22 mouse cellular contexts compared by ENCODE assay signal in the genomic region with DNA sequence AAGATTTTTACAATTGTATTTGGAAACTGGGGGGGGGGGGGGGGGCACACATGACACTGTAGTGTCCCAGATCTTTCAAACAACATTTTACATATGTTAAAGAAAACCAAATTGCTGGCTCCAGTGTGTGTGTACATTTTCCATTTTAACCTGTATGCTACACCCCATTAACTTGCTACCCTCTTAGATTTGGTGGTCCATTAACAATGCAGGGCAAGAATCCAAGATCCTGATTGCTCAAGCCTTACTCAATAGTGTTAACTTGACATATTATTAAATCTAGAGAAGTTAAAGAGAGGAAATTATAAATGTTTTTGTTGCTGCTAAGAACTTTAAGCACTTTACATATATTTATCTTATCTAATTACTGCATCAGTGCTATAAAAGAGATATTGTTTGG. TPM values are rescaled to one million over a fixed set of nuclear protein-coding genes. Genes with fewer than 3 reads are reported as not detected.
DNase-seq lines count a peak whose midpoint lies in the region; ATAC-seq and TF ChIP-seq lines count a peak whose summit lies in the region.
"Had no signal": no experiment of that assay in that cellular context is flagged by ENCODE, and none has a peak within 500 bp of the region (broad histone marks: within the 10 kb centered on the region; RNA-seq: fewer than 3 reads in every experiment).

No protein-coding gene starts in this region.

- no peak for TF ChIP-seq EP300 in liver, embryonic 14.5 days (IDR thresholded peaks at IDR 0.05; ENCODE audit: low read depth)

- 0 out of 2 replicates have a peak overlapping the region, but pooled peaks have one; percentile 1 for H3K4me2 ChIP-seq in liver, embryonic 12.5 days
- no peak overlapping the region for H3K4me2 ChIP-seq in liver, embryonic 14.5 days (ENCODE audit: low read depth)
- H3K4me2 ChIP-seq: heart, embryonic 11.5 days; heart, embryonic 15.5 days; hindbrain, embryonic 15.5 days had no signal

- no peak for TF ChIP-seq POLR2A in kidney, adult 2 months (IDR thresholded peaks at IDR 0.05; ENCODE audit: low read depth, low read length)

- no peaks in the 10 kb centered on the region for H3K9me3 ChIP-seq in liver, embryonic 12.5 days (replicated peaks)
- no peaks in the 10 kb centered on the region for H3K9me3 ChIP-seq in liver, embryonic 14.5 days (ENCODE audit: control insufficient read depth, low read length)
- H3K9me3 ChIP-seq: embryonic facial prominence, embryonic 10.5 days; forebrain, embryonic 10.5 days; heart, embryonic 15.5 days; hindbrain, embryonic 10.5 days; hindbrain, embryonic 15.5 days had no signal

- DNase-seq in kidney, adult 2 months, result peak; percentile 36
- DNase-seq in kidney, postnatal 10 days, result no peak
- DNase-seq in kidney, postnatal 14 days, result peak; percentile 24
- DNase-seq in kidney, adult 8-10 months, result no peak
- no peak for DNase-seq in liver, embryonic 14.5 days (ENCODE audit: low read depth in 3 of 3, low spot score in 3 of 3)
- DNase-seq in adrenal gland, adult 8-10 months, result no peak
- DNase-seq: adrenal gland, postnatal 25 days; cerebellum, adult 18-20 months; cerebellum, adult 9-11 months; heart, adult 18-20 months; heart, postnatal 14 days had no signal

- H3K4me1 ChIP-seq in kidney, adult 2 months (ENCODE audit: control insufficient read depth, insufficient read depth, low read length), result peaks cover 13% of the 10 kb centered on the region
- H3K4me1 ChIP-seq in liver, embryonic 12.5 days, result peaks cover 88% of the 10 kb centered on the region
- H3K4me1 ChIP-seq in liver, embryonic 14.5 days (replicated peaks; ENCODE audit: control insufficient read depth in 2 of 2, insufficient read depth in 2 of 2, low read length in 1 of 2), result peaks cover 69 to 73% of the 10 kb centered on the region in 2 experiments
- H3K4me1 ChIP-seq: heart, embryonic 15.5 days; hindbrain, embryonic 15.5 days had no signal

- no peak for ATAC-seq in liver, embryonic 12.5 days
- no peak for ATAC-seq in liver, embryonic 14.5 days (ENCODE audit: insufficient read depth)
- ATAC-seq: activated CD4-positive, CD25-positive, alpha-beta regulatory T cell, adult 4 months; forebrain, embryonic 14.5 days; Patski had no signal

- no peak overlapping the region for H3K4me3 ChIP-seq in kidney, adult 2 months (ENCODE audit: insufficient read depth, low read depth, low read length)
- H3K4me3 ChIP-seq in liver, embryonic 12.5 days, result no peak overlapping the region
- H3K4me3 ChIP-seq in liver, embryonic 14.5 days (ENCODE audit: insufficient read depth in 1 of 2, low read depth in 2 of 2, low read length in 2 of 2), result no peak overlapping the region
- H3K4me3 ChIP-seq: embryonic facial prominence, embryonic 10.5 days; forebrain, embryonic 10.5 days; heart, embryonic 15.5 days; hindbrain, embryonic 10.5 days; hindbrain, embryonic 15.5 days had no signal

- TF ChIP-seq CTCF in kidney, adult 2 months (conservative IDR thresholded peaks at IDR 0.05; ENCODE audit: insufficient read depth, insufficient read length, low read depth, low read length), result no peak
- TF ChIP-seq CTCF in liver, embryonic 14.5 days (IDR thresholded peaks at IDR 0.05; ENCODE audit: low read depth), result no peak

- H3K36me3 ChIP-seq in kidney, adult 2 months (ENCODE audit: control insufficient read depth, insufficient read depth, low read length), result no peaks in the 10 kb centered on the region
- peaks cover 42% of the 10 kb centered on the region for H3K36me3 ChIP-seq in liver, embryonic 12.5 days
- peaks cover 29% of the 10 kb centered on the region for H3K36me3 ChIP-seq in liver, embryonic 14.5 days (replicated peaks; ENCODE audit: control insufficient read depth, insufficient read depth, low read depth)
- H3K36me3 ChIP-seq: embryonic facial prominence, embryonic 10.5 days; forebrain, embryonic 10.5 days; heart, embryonic 15.5 days; hindbrain, embryonic 10.5 days; hindbrain, embryonic 15.5 days had no signal

- 0 out of 2 replicates have a peak overlapping the region, but pooled peaks have one; percentile 31 for H3K9ac ChIP-seq in liver, embryonic 12.5 days
- H3K9ac ChIP-seq in liver, embryonic 14.5 days (replicated peaks), result no peak overlapping the region; the same call in 1 of the 2 replicates
- H3K9ac ChIP-seq: heart, embryonic 15.5 days; hindbrain, embryonic 15.5 days had no signal

- H3K27me3 ChIP-seq in kidney, adult 2 months (replicated peaks; ENCODE audit: control insufficient read depth, insufficient read depth, low read length), result no peaks in the 10 kb centered on the region
- H3K27me3 ChIP-seq in liver, embryonic 12.5 days (replicated peaks), result no peaks in the 10 kb centered on the region
- H3K27me3 ChIP-seq in liver, embryonic 14.5 days (ENCODE audit: control insufficient read depth, insufficient read depth, low read length), result no peaks in the 10 kb centered on the region
- H3K27me3 ChIP-seq: CH12.LX; heart, embryonic 15.5 days; hindbrain, embryonic 15.5 days; Patski had no signal

- no peak overlapping the region for H3K27ac ChIP-seq in kidney, adult 2 months (ENCODE audit: insufficient read depth, low read depth, low read length)
- H3K27ac ChIP-seq in liver, embryonic 12.5 days, result peak overlapping the region; percentile 78
- H3K27ac ChIP-seq in liver, embryonic 14.5 days, result peak overlapping the region; percentile 90
- H3K27ac ChIP-seq: embryonic facial prominence, embryonic 10.5 days; forebrain, embryonic 10.5 days; heart, embryonic 15.5 days; hindbrain, embryonic 10.5 days; hindbrain, embryonic 15.5 days had no signal

RNA-seq across cellular contexts. Expression of a gene that starts 24.2 kb away (rescaled TPM):
- polyA plus RNA-seq in kidney, adult 2 months (2012; rRNA removed), result 6.3 and 8.2 TPM in 2 replicates
- polyA plus RNA-seq in liver, embryonic 12.5 days (2016; fragmentation: Nextera tagmentation; extraction: Ambion mirVana), result 59.6 and 66.2 TPM in 2 replicates
- polyA plus RNA-seq in liver, embryonic 14.5 days (2012; rRNA removed), result 20.2 and 30.5 TPM in 2 replicates
- polyA plus RNA-seq in liver, embryonic 14.5 days (2014; fragmentation: Nextera tagmentation; extraction: Ambion mirVana), result 41.2 and 44.0 TPM in 2 replicates
- 10 to 100 TPM; 37.3 to 67.7 (median 50.4) TPM for total RNA-seq in adrenal gland, adult 8-10 months (2022)

Comparison
In these comparisons a context has a peak if more than half of its experiments do, and no peak if none do; other contexts are left out.
1. DNase-seq: peak in kidney, adult 2 months (single experiment) and kidney, postnatal 14 days (single experiment); none in kidney, postnatal 10 days (single experiment), kidney, adult 8-10 months (0 of 2), liver, embryonic 14.5 days (0 of 3) and adrenal gland, adult 8-10 months (single experiment).